Mouse (Mus musculus) forebrain, embryonic 15.5 days (tissue): ENCODE data around the gene 1500011B03Rik. TPM values are rescaled to one million over a fixed set of nuclear protein-coding genes. Genes with fewer than 3 reads are reported as not detected.

ENCODE experiments used
- ATAC-seq: fragments of 200-750 bp; cut with Nextera tagmentation; replicated peaks from 2 replicates; pipeline ENCODE4 v1.8.0; 2017; ENCODE audit warnings: mild to moderate bottlenecking, moderate TSS enrichment, moderate library complexity
- H3K27ac ChIP-seq: fragments of 300-500 bp; sonication (generic); replicated peaks from 2 replicates; pipeline ENCODE4 v1.5.1; 2015; ENCODE audit warnings: mild to moderate bottlenecking, inconsistent platforms
- H3K27me3 ChIP-seq: fragments of 300-500 bp; sonication (generic); 2 replicates; pipeline ENCODE4 v1.6.1; 2015; ENCODE audit warnings: inconsistent platforms
- H3K36me3 ChIP-seq: fragments of 300-500 bp; sonication (generic); 2 replicates; pipeline ENCODE4 v1.6.1; 2015; ENCODE audit warnings: mild to moderate bottlenecking, inconsistent platforms
- H3K4me1 ChIP-seq: fragments of 300-500 bp; sonication (generic); 2 replicates; pipeline ENCODE4 v1.6.1; 2015; ENCODE audit warnings: inconsistent platforms
- H3K4me2 ChIP-seq: fragments of 300-500 bp; sonication (generic); replicated peaks from 2 replicates; pipeline ENCODE4 v1.6.1; 2015; ENCODE audit warnings: mild to moderate bottlenecking, inconsistent platforms
- H3K4me3 ChIP-seq: fragments of 300-500 bp; sonication (generic); 2 replicates; pipeline ENCODE4 v1.5.1; 2015; ENCODE audit warnings: mild to moderate bottlenecking, inconsistent platforms
- H3K9ac ChIP-seq: fragments of 300-500 bp; sonication (generic); replicated peaks from 2 replicates; pipeline ENCODE4 v1.6.1; 2015; ENCODE audit warnings: mild to moderate bottlenecking, inconsistent platforms
- H3K9me3 ChIP-seq: fragments of 300-500 bp; sonication (generic); 2 replicates; pipeline ENCODE4 v1.6.1; 2016; ENCODE audit warnings: inconsistent platforms
- WGBS: fragments of 180-500 bp; shearing (Covaris S2); methylation state at CpG from one replicate; pipeline ENCODE4 v1.1.7; 2015; ENCODE audit warnings: mixed read lengths; 5-methylcytosine and 5-hydroxymethylcytosine counted together
- polyA plus RNA-seq: library from polyadenylated mRNA; unstranded; fragments of >200 nt; fragmentation: Nextera tagmentation; extraction: Ambion mirVana; gene quantifications from 2 replicates; pipeline ENCODE4 v1.2.1, GENCODE M21; 2015

1500011B03Rik gene
- polyA plus RNA-seq, 1 experiment from 2014 or later, result 218 TPM

GRCm38 (mm10) chr5:114807468-114807867, 15.8 kb downstream of the 1500011B03Rik start:
- peaks cover 35% of the 10 kb centered on the region for H3K36me3 ChIP-seq
- no peak overlapping the region for H3K9ac ChIP-seq
- no peak; the same call in 1 of the 2 replicates for ATAC-seq
- peaks cover 20% of the 10 kb centered on the region for H3K4me1 ChIP-seq
- 29% methylated on average over 8 of the region's 8 CpGs for WGBS
- H3K27me3 ChIP-seq, result no peaks in the 10 kb centered on the region
- no peak overlapping the region for H3K4me3 ChIP-seq
- no peaks in the 10 kb centered on the region for H3K9me3 ChIP-seq
- peak overlapping the region; percentile 17 for H3K27ac ChIP-seq
- H3K4me2 ChIP-seq, result no peak overlapping the region

GRCm38 (mm10) chr5:114807063-114807462, 16.2 kb downstream of the 1500011B03Rik start:
- ATAC-seq, result no peak
- Histone ChIP-seq H3K27me3 (no peaks in the 10 kb centered on the region), H3K4me2 (no peak overlapping the region), H3K4me3 (no peak overlapping the region), H3K9ac (no peak overlapping the region), H3K9me3 (no peaks in the 10 kb centered on the region), H3K36me3 (peaks cover 38% of the 10 kb centered on the region), H3K4me1 (peaks cover 16% of the 10 kb centered on the region), H3K27ac (peak overlapping the region; percentile 17)
- WGBS, result 51% methylated on average over 9 of the region's 9 CpGs

- H3K4me2 ChIP-seq, result no peak overlapping the region
- no peak overlapping the region for H3K27ac ChIP-seq
- WGBS, result 87% methylated on average over 8 of the region's 8 CpGs
- no peaks in the 10 kb centered on the region for H3K27me3 ChIP-seq
- no peak overlapping the region for H3K9ac ChIP-seq
- H3K4me3 ChIP-seq, result no peak overlapping the region
- peaks cover 11% of the 10 kb centered on the region for H3K4me1 ChIP-seq
- no peak for ATAC-seq
- H3K9me3 ChIP-seq, result no peaks in the 10 kb centered on the region
- H3K36me3 ChIP-seq, result peaks cover 42% of the 10 kb centered on the region
Observed at GRCm38 (mm10) chr5:114806636-114807035, 16.6 kb downstream of the 1500011B03Rik start.

DNA sequence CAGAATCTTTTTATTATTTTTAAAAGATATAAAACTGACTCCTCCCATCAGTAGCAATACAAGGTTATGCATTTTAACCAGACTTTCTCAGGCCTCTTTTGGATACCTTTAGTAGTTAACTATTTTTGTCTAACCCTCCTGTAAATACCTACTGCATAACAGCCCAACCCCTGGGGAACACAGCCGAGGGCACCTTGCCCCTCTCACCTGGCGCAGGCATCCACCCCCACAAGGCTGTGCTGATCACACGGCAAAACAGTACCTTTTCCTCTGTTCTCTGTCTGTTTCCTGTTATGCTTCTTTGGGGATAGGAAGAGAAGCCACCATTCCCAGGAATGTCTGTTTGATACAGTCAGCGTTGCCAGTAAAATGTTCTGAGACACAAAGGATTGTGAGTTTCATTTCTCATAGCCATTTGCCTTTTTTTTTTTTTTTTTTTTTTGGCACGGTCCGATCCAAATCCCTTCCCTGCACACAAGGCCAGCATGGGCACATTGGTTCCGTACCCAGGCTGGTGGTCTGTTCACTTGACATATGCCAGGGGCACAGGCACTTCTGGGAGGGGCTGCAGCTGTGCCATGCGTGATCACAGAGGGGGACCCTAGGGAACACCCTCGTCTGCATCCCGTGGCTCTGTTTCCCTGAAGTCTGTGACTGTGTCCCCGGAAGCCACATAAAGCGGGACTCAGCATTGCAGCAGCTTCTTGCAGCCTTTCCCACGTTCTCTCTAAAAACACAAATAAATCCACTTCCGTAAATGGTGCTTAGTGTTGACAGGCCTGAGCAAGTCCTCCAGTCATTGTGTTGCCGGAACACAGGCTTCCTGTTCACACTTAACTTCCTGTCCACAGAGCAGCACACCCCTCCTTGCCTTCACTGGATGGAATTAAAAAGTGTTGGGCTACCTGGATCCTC, 17.6 kb downstream of the 1500011B03Rik start:
- Histone ChIP-seq H3K9me3 (no peaks in the 10 kb centered on the region), H3K4me1 (peaks cover 2% of the 10 kb centered on the region), H3K4me2 (no peak overlapping the region), H3K27me3 (no peaks in the 10 kb centered on the region), H3K9ac (no peak overlapping the region), H3K36me3 (peaks cover 50% of the 10 kb centered on the region), H3K4me3 (no peak overlapping the region), H3K27ac (peak overlapping the region; percentile 38; the same call in 1 of the 2 replicates)
- ATAC-seq, result no peak
- 82% methylated on average over 15 of the region's 15 CpGs for WGBS

GRCm38 (mm10) chr5:114804958-114805357, 18.3 kb downstream of the 1500011B03Rik start:
- Histone ChIP-seq H3K9me3 (no peaks in the 10 kb centered on the region), H3K4me3 (no peak overlapping the region), H3K4me2 (no peak overlapping the region), H3K4me1 (no peaks in the 10 kb centered on the region), H3K36me3 (peaks cover 55% of the 10 kb centered on the region), H3K9ac (no peak overlapping the region), H3K27me3 (no peaks in the 10 kb centered on the region), H3K27ac (no peak overlapping the region)
- no peak for ATAC-seq
- 26% methylated on average over 3 of the region's 3 CpGs for WGBS

GRCm38 (mm10) chr5:114804335-114804734, 18.9 kb downstream of the 1500011B03Rik start:
- no peak overlapping the region for H3K27ac ChIP-seq
- WGBS, result 81% methylated on average over 13 of the region's 13 CpGs

GRCm38 (mm10) chr5:114803231-114803630, 20.0 kb downstream of the 1500011B03Rik start:
- no peak for ATAC-seq
- Histone ChIP-seq H3K27ac (no peak overlapping the region), H3K36me3 (peaks cover 63% of the 10 kb centered on the region), H3K9ac (no peak overlapping the region), H3K4me2 (no peak overlapping the region), H3K9me3 (no peaks in the 10 kb centered on the region), H3K27me3 (no peaks in the 10 kb centered on the region), H3K4me1 (no peaks in the 10 kb centered on the region), H3K4me3 (no peak overlapping the region)
- 90% methylated on average over 13 of the region's 13 CpGs for WGBS

More at GRCm38 (mm10) chr5:114804335-114804734, 18.9 kb downstream of the 1500011B03Rik start:
- Histone ChIP-seq H3K36me3 (peaks cover 61% of the 10 kb centered on the region), H3K4me2 (no peak overlapping the region), H3K9ac (no peak overlapping the region), H3K4me1 (no peaks in the 10 kb centered on the region), H3K9me3 (no peaks in the 10 kb centered on the region), H3K4me3 (no peak overlapping the region), H3K27me3 (no peaks in the 10 kb centered on the region)
- no peak for ATAC-seq

DNA sequence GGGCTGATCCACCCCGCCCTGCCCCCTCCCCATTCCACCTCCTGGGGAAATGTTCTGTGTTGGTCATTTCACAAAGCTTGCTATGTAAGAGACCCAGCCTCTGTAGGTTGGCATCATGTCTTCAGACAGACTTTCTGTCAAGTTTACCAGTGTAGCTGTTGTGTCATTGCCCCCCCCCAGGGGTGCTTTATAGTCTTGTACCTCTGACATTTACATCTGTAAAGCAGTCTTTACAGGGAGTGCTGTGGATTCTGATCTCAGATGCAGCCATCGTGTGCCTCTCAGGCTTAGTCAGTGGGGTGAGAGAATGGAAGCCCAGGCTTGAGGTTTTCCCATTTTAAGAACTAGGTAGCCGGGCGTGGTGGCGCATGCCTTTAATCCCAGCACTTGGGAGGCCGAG, 21.4 kb downstream of the 1500011B03Rik start:
- peaks cover 66% of the 10 kb centered on the region for H3K36me3 ChIP-seq

GRCm38 (mm10) chr5:114801049-114801448, 22.2 kb downstream of the 1500011B03Rik start:
- ATAC-seq, result no peak
- H3K9ac ChIP-seq, result no peak overlapping the region
- no peaks in the 10 kb centered on the region for H3K9me3 ChIP-seq
- 20% methylated on average over 8 of the region's 8 CpGs for WGBS
- peaks cover 11% of the 10 kb centered on the region for H3K4me1 ChIP-seq
- H3K36me3 ChIP-seq, result peaks cover 66% of the 10 kb centered on the region
- H3K4me3 ChIP-seq, result no peak overlapping the region
- no peak overlapping the region for H3K27ac ChIP-seq
- H3K27me3 ChIP-seq, result no peaks in the 10 kb centered on the region
- H3K4me2 ChIP-seq, result no peak overlapping the region

More for the DNA sequence above, 21.4 kb downstream of the 1500011B03Rik start:
- Histone ChIP-seq H3K27ac (no peak overlapping the region), H3K4me3 (no peak overlapping the region), H3K9ac (no peak overlapping the region), H3K4me2 (no peak overlapping the region), H3K4me1 (peaks cover 4% of the 10 kb centered on the region), H3K9me3 (no peaks in the 10 kb centered on the region), H3K27me3 (no peaks in the 10 kb centered on the region)
- no peak for ATAC-seq
- WGBS, result 86% methylated on average over 6 of the region's 6 CpGs

GRCm38 (mm10) chr5:114799848-114800247, 23.4 kb downstream of the 1500011B03Rik start:
- WGBS, result 90% methylated on average over 11 of the region's 11 CpGs
- Histone ChIP-seq H3K9me3 (no peaks in the 10 kb centered on the region), H3K4me1 (peaks cover 22% of the 10 kb centered on the region), H3K4me3 (no peak overlapping the region), H3K36me3 (peaks cover 66% of the 10 kb centered on the region), H3K27me3 (no peaks in the 10 kb centered on the region), H3K4me2 (no peak overlapping the region), H3K9ac (no peak overlapping the region), H3K27ac (no peak overlapping the region)
- no peak for ATAC-seq

DNA sequence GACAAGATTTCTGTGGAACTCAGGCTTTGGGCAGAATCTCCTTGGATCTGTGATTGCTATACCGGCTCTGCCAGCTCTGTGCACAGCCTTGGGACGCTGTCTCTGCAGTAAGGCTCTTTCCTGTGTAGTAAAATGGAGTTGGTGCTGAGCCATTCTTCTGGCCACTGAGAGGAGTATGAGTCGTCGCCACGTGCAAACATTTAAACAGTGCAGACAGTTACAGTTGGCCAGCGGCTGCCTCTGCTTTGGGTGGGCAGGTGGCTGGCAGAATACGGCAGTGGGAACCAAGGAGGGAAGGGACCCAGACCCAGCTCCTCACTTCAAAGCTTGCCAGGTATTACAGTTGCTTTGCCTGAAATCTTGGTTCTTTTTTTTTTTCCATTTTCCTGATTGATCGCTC, 26.0 kb downstream of the 1500011B03Rik start:
- H3K27me3 ChIP-seq, result no peaks in the 10 kb centered on the region
- 83% methylated on average over 8 of the region's 8 CpGs for WGBS
- H3K9me3 ChIP-seq, result no peaks in the 10 kb centered on the region
- H3K27ac ChIP-seq, result no peak overlapping the region
- no peak for ATAC-seq
- H3K4me1 ChIP-seq, result peaks cover 23% of the 10 kb centered on the region
- H3K36me3 ChIP-seq, result peaks cover 59% of the 10 kb centered on the region
- H3K9ac ChIP-seq, result no peak overlapping the region
- H3K4me3 ChIP-seq, result no peak overlapping the region
- H3K4me2 ChIP-seq, result no peak overlapping the region

DNA sequence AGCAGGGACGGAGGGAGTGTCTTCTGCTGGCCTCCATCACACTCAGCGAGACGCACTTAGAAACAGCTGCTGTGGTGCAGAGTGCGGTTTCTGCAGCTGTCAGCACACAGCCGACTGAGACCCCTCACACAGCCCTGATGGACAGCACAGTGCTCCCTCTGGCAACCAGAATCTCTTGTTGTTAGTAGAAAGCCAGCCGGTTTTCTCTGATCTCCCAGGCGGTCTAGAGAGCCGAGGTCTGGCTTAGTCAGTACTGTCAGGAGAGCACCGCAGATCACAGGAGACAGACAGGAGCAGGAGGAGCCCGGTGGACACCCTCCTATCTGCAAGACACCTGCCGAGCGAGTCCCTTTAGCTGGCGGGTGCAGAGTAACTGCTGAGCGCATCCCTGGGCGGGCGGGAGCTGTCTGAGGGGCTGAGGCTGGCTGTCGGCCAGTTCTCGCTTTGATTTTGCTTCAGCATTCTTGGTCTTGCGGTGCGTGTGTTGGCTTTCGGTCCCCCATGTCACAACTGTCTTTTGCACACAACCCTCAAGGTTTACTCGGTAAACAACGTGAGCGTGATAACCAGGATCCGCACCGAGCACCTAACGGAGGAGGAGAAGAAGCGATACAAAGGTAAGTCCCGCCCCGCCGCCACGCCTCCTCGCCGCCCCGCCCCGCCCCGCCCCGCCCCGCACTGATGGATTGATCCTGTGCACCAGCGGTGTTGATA, 26.8 kb downstream of the 1500011B03Rik start:
- WGBS, result 4% methylated on average over 40 of the region's 40 CpGs
- ATAC-seq, result peak; percentile 78

More for the DNA sequence above, 26.8 kb downstream of the 1500011B03Rik start:
- Histone ChIP-seq H3K36me3 (peaks cover 61% of the 10 kb centered on the region), H3K4me3 (peak overlapping the region; percentile 44), H3K27me3 (no peaks in the 10 kb centered on the region), H3K9ac (peak overlapping the region; percentile 45), H3K27ac (peak overlapping the region; percentile 82), H3K4me1 (peaks cover 23% of the 10 kb centered on the region), H3K9me3 (no peaks in the 10 kb centered on the region), H3K4me2 (peak overlapping the region; percentile 67)
